Mouse (Mus musculus) thymus, adult 2 months (tissue): ENCODE data around the gene Gm20388. TPM values are rescaled to one million over a fixed set of nuclear protein-coding genes. Genes with fewer than 3 reads are reported as not detected.

Source experiments
- DNase-seq: peaks from one replicate; pipeline ENCODE4 v3.0.0; 2021
- H3K27ac ChIP-seq: fragments of 200-500 bp; 2 replicates; pipeline ENCODE4 v1.5.1; 2012; ENCODE audit warnings: low read length, control low read depth; ENCODE audit not compliant: control insufficient read depth, insufficient read depth
- H3K27me3 ChIP-seq: fragments of 200-500 bp; 2 replicates; pipeline ENCODE4 v1.6.1; 2012; ENCODE audit warnings: mild to moderate bottlenecking, low read length, moderate library complexity, mixed read lengths; ENCODE audit not compliant: control insufficient read depth, insufficient read depth
- H3K36me3 ChIP-seq: fragments of 200-500 bp; 2 replicates; pipeline ENCODE4 v1.6.1; 2012; ENCODE audit warnings: mild to moderate bottlenecking, low read length, moderate library complexity; ENCODE audit not compliant: control insufficient read depth, insufficient read depth
- H3K4me1 ChIP-seq: fragments of 200-500 bp; replicated peaks from 2 replicates; pipeline ENCODE4 v1.6.1; 2012; ENCODE audit warnings: low read length; ENCODE audit not compliant: control insufficient read depth, insufficient read depth
- H3K4me3 ChIP-seq: fragments of 200-500 bp; 2 replicates; pipeline ENCODE4 v1.5.1; 2012; ENCODE audit warnings: mild to moderate bottlenecking, low read length, control low read depth, moderate library complexity; ENCODE audit not compliant: control insufficient read depth, insufficient read depth
- CTCF ChIP-seq: fragments of 200-500 bp; IDR thresholded peaks from 2 replicates; pipeline ENCODE4 v1.5.1; 2012; ENCODE audit warnings: mild to moderate bottlenecking, control low read depth, low read length, moderate library complexity, borderline replicate concordance; ENCODE audit not compliant: control insufficient read depth, poor library complexity, insufficient read depth; ENCODE audit errors: extremely low read depth
- POLR2A ChIP-seq: fragments of 200-500 bp; IDR thresholded peaks from 2 replicates; pipeline ENCODE4 v1.6.1; 2012; ENCODE audit warnings: mild to moderate bottlenecking, low read length, control low read depth, moderate library complexity; ENCODE audit not compliant: control insufficient read depth, poor library complexity, insufficient read depth; ENCODE audit errors: extremely low read depth
- WGBS: fragments of 180-500 bp; shearing (Covaris S2); methylation state at CpG from one replicate; pipeline ENCODE4 v1.1.7; 2018; 5-methylcytosine and 5-hydroxymethylcytosine counted together
- polyA plus RNA-seq: library from polyadenylated mRNA; depleted of rRNA; stranded (reverse); fragments of >200 nt; gene quantifications from 2 replicates; pipeline ENCODE4 v1.2.3, GENCODE M21; 2012

The Gm20388 gene
- polyA plus RNA-seq, 1 experiment: 103 TPM

- no peak for DNase-seq
- Histone ChIP-seq H3K4me1 (no peaks in the 10 kb centered on the region), H3K27me3 (no peaks in the 10 kb centered on the region), H3K4me3 (no peak overlapping the region), H3K27ac (no peak overlapping the region), H3K36me3 (peaks cover 73% of the 10 kb centered on the region)
- WGBS: 97% methylated on average over 9 of the region's 9 CpGs
- TF ChIP-seq POLR2A: no peak
- TF ChIP-seq CTCF: no peak
These were observed 2503.7 kb downstream of the Gm20388 start for GRCm38 (mm10) chr8:122414311-122414710.

DNA sequence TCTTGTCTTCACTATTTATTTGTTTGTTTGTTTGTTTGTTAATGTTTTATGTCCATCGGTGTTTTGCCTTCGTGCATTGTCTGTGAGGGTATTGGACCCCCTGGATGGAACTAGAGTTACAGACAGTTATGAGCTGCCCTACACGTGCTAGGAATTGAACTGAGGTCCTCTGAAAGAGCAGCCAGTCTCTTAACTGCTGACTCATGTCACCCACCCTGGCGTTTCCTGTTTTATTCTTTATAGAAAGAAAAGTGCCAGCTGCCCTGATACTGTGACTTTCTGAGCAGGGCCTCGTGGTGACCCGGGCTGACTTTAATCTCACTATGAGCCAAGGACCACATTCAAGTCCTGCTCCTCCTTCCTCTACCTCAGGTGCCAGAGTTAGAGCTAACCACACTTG lies 2504.9 kb downstream of the Gm20388 start:
- no peak overlapping the region for H3K4me3 ChIP-seq
- no peaks in the 10 kb centered on the region for H3K27me3 ChIP-seq
- peaks cover 61% of the 10 kb centered on the region for H3K36me3 ChIP-seq
- 29% methylated on average over 6 of the region's 6 CpGs for WGBS
- no peaks in the 10 kb centered on the region for H3K4me1 ChIP-seq
- no peak overlapping the region for H3K27ac ChIP-seq
- no peak for DNase-seq
- TF ChIP-seq POLR2A (no peak), CTCF (no peak)

GRCm38 (mm10) chr8:122419881-122420555 lies 2509.4 kb downstream of the Gm20388 start:
- no peak overlapping the region for H3K27ac ChIP-seq
- no peak for TF ChIP-seq CTCF
- TF ChIP-seq POLR2A: no peak
- H3K36me3 ChIP-seq: peaks cover 21% of the 10 kb centered on the region
- DNase-seq: no peak
- no peak overlapping the region for H3K4me3 ChIP-seq
- H3K4me1 ChIP-seq: no peaks in the 10 kb centered on the region
- WGBS: 91% methylated on average over 9 of the region's 9 CpGs
- no peaks in the 10 kb centered on the region for H3K27me3 ChIP-seq

DNA sequence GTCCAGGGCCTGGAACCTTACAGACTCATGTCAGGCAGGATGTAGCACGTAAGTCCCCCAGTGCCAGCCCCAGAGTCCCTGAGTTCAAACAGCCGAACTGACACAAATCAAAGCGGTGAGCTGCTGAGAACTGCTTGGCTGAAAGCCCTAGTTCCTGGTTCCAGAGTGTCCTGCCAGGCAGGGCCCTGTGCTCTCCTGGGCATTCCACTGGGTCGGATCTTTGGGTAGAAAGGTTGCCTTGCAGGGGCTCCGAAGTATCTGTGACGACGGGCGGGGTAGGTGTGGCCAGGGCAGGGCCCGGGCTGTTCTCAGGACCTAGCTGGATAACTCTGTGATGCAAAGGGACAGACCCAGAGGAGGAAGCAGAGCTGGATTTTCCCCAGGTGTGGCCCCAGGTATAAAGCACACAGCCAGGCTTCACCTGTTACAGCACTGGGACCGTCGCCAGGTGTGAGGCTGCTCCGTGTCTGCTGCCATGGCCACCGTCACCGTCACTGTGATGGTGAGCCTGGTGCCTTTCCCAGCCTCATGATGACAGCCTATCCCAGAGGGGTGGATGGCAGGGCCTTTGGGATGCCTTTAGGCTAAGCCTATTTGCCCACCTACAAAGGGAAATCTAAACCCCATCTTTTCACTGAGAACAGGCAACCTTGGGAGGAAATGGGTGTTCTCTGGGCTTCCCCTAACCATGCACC lies 2510.9 kb downstream of the Gm20388 start, which contains the start of gene Il17c:
Il17c (plus strand) TSS at position 645 of the 695 bp plus-strand sequence.
- TF ChIP-seq POLR2A (no peak), CTCF (no peak)
- no peaks in the 10 kb centered on the region for H3K4me1 ChIP-seq
- no peak within 1 kb of the TSS for H3K27ac ChIP-seq
- WGBS: 96% methylated on average over 14 of the region's 14 CpGs
- DNase-seq: no peak
- no peaks in the 10 kb centered on the region for H3K27me3 ChIP-seq
- H3K36me3 ChIP-seq: peaks cover 21% of the 10 kb centered on the region
- H3K4me3 ChIP-seq: no peak within 1 kb of the TSS

GRCm38 (mm10) chr8:122423217-122423616 lies 2512.6 kb downstream of the Gm20388 start:
- TF ChIP-seq CTCF (no peak), POLR2A (no peak)
- no peak for DNase-seq
- Histone ChIP-seq H3K36me3 (peaks cover 21% of the 10 kb centered on the region), H3K27ac (no peak overlapping the region), H3K4me1 (peaks cover 4% of the 10 kb centered on the region), H3K4me3 (no peak overlapping the region), H3K27me3 (no peaks in the 10 kb centered on the region)
- WGBS: 96% methylated on average over 24 of the region's 24 CpGs

DNA sequence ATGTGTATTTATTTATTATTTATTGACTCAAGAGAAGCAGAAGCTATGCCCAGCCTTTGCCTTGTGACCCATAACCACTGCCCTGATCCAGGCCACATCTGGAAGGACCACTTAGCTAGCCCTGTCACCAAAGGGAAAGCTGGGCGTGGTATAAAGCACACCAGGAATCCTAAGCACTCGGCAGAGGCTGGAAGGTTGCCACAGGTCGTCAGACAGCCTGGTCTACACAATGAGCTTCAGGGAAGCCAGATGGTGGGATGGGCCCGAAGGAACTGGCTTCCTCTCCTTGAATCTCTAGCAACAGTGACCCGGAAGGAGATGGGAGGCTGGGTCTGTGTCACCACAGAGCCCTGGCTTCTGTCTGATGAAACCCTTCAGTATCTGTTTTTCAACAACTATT lies 2513.0 kb downstream of the Gm20388 start:
- H3K4me3 ChIP-seq: no peak overlapping the region
- DNase-seq: no peak
- no peaks in the 10 kb centered on the region for H3K27me3 ChIP-seq
- 90% methylated on average over 5 of the region's 5 CpGs for WGBS
- H3K27ac ChIP-seq: no peak overlapping the region
- H3K36me3 ChIP-seq: peaks cover 21% of the 10 kb centered on the region
- peaks cover 8% of the 10 kb centered on the region for H3K4me1 ChIP-seq
- TF ChIP-seq POLR2A (no peak), CTCF (no peak)

GRCm38 (mm10) chr8:122426145-122426544 lies 2515.5 kb downstream of the Gm20388 start:
- TF ChIP-seq POLR2A (no peak), CTCF (no peak)
- Histone ChIP-seq H3K27ac (no peak overlapping the region), H3K27me3 (no peaks in the 10 kb centered on the region), H3K4me1 (peaks cover 21% of the 10 kb centered on the region), H3K36me3 (peaks cover 21% of the 10 kb centered on the region), H3K4me3 (no peak overlapping the region)
- WGBS: 91% methylated on average over 9 of the region's 9 CpGs
- DNase-seq: no peak
